Mouse (Mus musculus) heart, postnatal 0 days (tissue): ENCODE results near the gene Sez6l.

Source experiments
- CTCF ChIP-seq: IDR thresholded peaks from 2 replicates; pipeline ENCODE4 v1.5.1; 2016; ENCODE audit warnings: antibody characterized with exemption, control low read depth, low read depth
- EP300 ChIP-seq: IDR thresholded peaks from 2 replicates; pipeline ENCODE4 v1.6.1; 2016; ENCODE audit warnings: antibody characterized with exemption, low read depth

DNA sequence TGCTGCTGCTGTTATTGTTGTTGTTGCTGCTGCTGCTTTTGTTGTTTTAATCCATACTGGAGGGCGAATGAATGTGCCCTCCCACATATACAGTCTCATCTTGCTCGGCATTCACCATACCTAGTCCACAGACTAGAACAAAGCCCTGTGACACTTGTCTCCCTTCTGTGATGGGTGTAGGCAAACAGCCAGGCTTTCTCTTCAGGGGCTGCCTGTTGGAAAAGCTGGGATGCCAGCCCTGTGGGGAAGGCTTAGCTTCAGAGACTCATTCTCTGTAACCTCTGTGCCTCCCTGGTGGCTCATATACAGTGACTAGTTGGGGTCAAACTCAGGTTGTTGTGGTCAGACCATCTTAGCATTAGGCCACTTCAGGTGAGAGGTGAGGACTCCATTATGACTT lies 30.1 kb upstream of the Sez6l start:
- TF ChIP-seq EP300, result no peak
- TF ChIP-seq CTCF, result no peak
